ENCODE assay signal across 28 mouse cellular contexts in genomic region chr2:51641635-51642034, GRCm38 (mm10). TPM values are rescaled to one million over a fixed set of nuclear protein-coding genes. Genes with fewer than 3 reads are reported as not detected.
DNase-seq lines count a peak whose midpoint lies in the region; ATAC-seq and TF ChIP-seq lines count a peak whose summit lies in the region.
"Had no signal": no experiment of that assay in that cellular context is flagged by ENCODE, and none has a peak within 500 bp of the region (broad histone marks: within the 10 kb centered on the region; RNA-seq: fewer than 3 reads in every experiment).

No protein-coding gene starts in this region.

- in situ Hi-C loops in CH12.LX (cut with MboI; ENCODE audit: low pct_ligation_motif_present, low pct_unique_long_range_greater_than_20kb, low sequenced_read_pairs), result no loop called here

- no peaks in the 10 kb centered on the region for H3K36me3 ChIP-seq in CH12.LX (replicated peaks in 1 of 2; ENCODE audit: control insufficient read depth in 1 of 2, insufficient read depth in 1 of 2, low read length in 1 of 2)
- H3K36me3 ChIP-seq: G1E had no signal

- TF ChIP-seq EP300 in CH12.LX (IDR thresholded peaks at IDR 0.05; ENCODE audit: low read length), result peak; percentile 83

- H3K79me2 ChIP-seq in CH12.LX (replicated peaks; ENCODE audit: control insufficient read depth, extremely low read depth, insufficient read depth, poor library complexity, severe bottlenecking), result no peaks in the 10 kb centered on the region

- peaks cover 13 to 31% of the 10 kb centered on the region in 2 experiments; a peak in 3 of 4 replicates for H3K4me1 ChIP-seq in CH12.LX (ENCODE audit: control insufficient read depth in 1 of 2, insufficient read depth in 2 of 2)

- H3K9me3 ChIP-seq in CH12.LX (replicated peaks; ENCODE audit: low read length), result no peaks in the 10 kb centered on the region

- peak overlapping the region; percentile 89 for H3K4me2 ChIP-seq in CH12.LX (ENCODE audit: insufficient read depth, low read depth, poor library complexity, severe bottlenecking)

- no peak overlapping the region for H3K9ac ChIP-seq in CH12.LX (ENCODE audit: insufficient read depth, low read depth)

- no peak overlapping the region for H3K4me3 ChIP-seq in CH12.LX (replicated peaks in 1 of 3; ENCODE audit: low read depth in 2 of 3, low read length in 2 of 3, poor library complexity in 1 of 3)

- no peaks in the 10 kb centered on the region for H3K27me3 ChIP-seq in CH12.LX (replicated peaks)
- H3K27me3 ChIP-seq: Patski had no signal

- dilution Hi-C loops in CH12.LX (cut with MboI; ENCODE audit: extremely low pct_ligation_motif_present, extremely low pct_unique_long_range_greater_than_20kb, low sequenced_read_pairs), result no loop called here

- TF ChIP-seq POLR2A in CH12.LX (IDR thresholded peaks at IDR 0.05; ENCODE audit: low read depth, low read length), result no peak

- DNase-seq in layer of hippocampus, adult 9-11 months, result peak; percentile 9
- DNase-seq in layer of hippocampus, postnatal 10 days (ENCODE audit: low spot score in 2 of 2), result no peak
- peak; percentile 53 for DNase-seq in CH12.LX (ENCODE audit: extremely low read depth)
- peak; percentile 21 for DNase-seq in brain, adult 2 months (ENCODE audit: low read depth, low spot score)
- DNase-seq in left cerebral cortex, postnatal 14 days (ENCODE audit: low spot score in 2 of 2), result no peak
- DNase-seq: adrenal gland, adult 2 months; adrenal gland, adult 8-10 months; adrenal gland, postnatal 10 days; adrenal gland, postnatal 14 days; adrenal gland, postnatal 25 days; adrenal gland, postnatal 36 days; B cell, adult 2 months; cerebellum, adult 11 months; cerebellum, adult 11-12 months; cerebellum, adult 18-20 months; cerebellum, adult 2 months; cerebellum, adult 8-10 months; cerebellum, adult 9-10 months had no signal

- no peak overlapping the region for H3K27ac ChIP-seq in CH12.LX (ENCODE audit: insufficient read depth, low read depth)

- intact Hi-C loops in left cerebral cortex, postnatal 14 days (cut with DNase I), result no loop called here

- no peak for TF ChIP-seq CTCF in CH12.LX (conservative IDR thresholded peaks at IDR 0.05 in 1 of 2, IDR thresholded peaks at IDR 0.05 in 1 of 2; ENCODE audit: low read depth in 2 of 2, low read length in 2 of 2)

- no peak for ATAC-seq in CD4-positive, CD25-positive, alpha-beta regulatory T cell, adult 4 months
- ATAC-seq: activated CD4-positive, CD25-positive, alpha-beta regulatory T cell, adult 4 months; Patski had no signal

- TF ChIP-seq RAD21 in CH12.LX (IDR thresholded peaks at IDR 0.05; ENCODE audit: low read depth, low read length), result no peak

TF ChIP-seq in CH12.LX, 34 proteins besides CTCF, POLR2A, EP300 and RAD21:
- TF ChIP-seq USF1 (IDR thresholded peaks at IDR 0.05; ENCODE audit: low read depth, low read length) (no peak), NRF1 (IDR thresholded peaks at IDR 0.05; ENCODE audit: low read depth, low read length) (no peak), ETS1 (conservative IDR thresholded peaks at IDR 0.05; ENCODE audit: low read depth, low read length) (peak; percentile 67), IRF4 (IDR thresholded peaks at IDR 0.05; ENCODE audit: low read depth, low read length) (peak; percentile 45), TBP (conservative IDR thresholded peaks at IDR 0.05; ENCODE audit: low read depth, low read length) (no peak), MAX (IDR thresholded peaks at IDR 0.05; ENCODE audit: low read length) (0 out of 2 replicates have a peak, but pooled peaks have one; percentile 1), JUND (conservative IDR thresholded peaks at IDR 0.05; ENCODE audit: low read depth, low read length) (no peak), BHLHE40 (IDR thresholded peaks at IDR 0.05; ENCODE audit: low read depth, low read length) (peak; percentile 80), TCF12 (IDR thresholded peaks at IDR 0.05; ENCODE audit: low read depth, low read length) (peak; percentile 37; the same call in 1 of the 2 replicates), NELFE (IDR thresholded peaks at IDR 0.05; ENCODE audit: low read depth, low read length) (no peak), SIN3A (IDR thresholded peaks at IDR 0.05; ENCODE audit: low read length) (peak; percentile 73; the same call in 1 of the 2 replicates), SMC3 (IDR thresholded peaks at IDR 0.05; ENCODE audit: low read depth, low read length) (no peak), MYC (IDR thresholded peaks at IDR 0.05; ENCODE audit: low read depth, low read length) (no peak), GABPA (IDR thresholded peaks at IDR 0.05; ENCODE audit: insufficient replicate concordance, low read depth, low read length) (no peak), ZNF384 (IDR thresholded peaks at IDR 0.05; ENCODE audit: low read depth, low read length) (no peak), UBTF (IDR thresholded peaks at IDR 0.05; ENCODE audit: low read depth, low read length) (no peak), MXI1 (IDR thresholded peaks at IDR 0.05; ENCODE audit: low read depth, low read length) (no peak), ZMIZ1 (IDR thresholded peaks at IDR 0.05; ENCODE audit: low read depth, low read length) (no peak), ZKSCAN1 (IDR thresholded peaks at IDR 0.05; ENCODE audit: borderline replicate concordance, low read depth, low read length) (no peak), ELF1 (IDR thresholded peaks at IDR 0.05; ENCODE audit: low read depth, low read length) (0 out of 2 replicates have a peak, but pooled peaks have one; percentile 21), KAT2A (IDR thresholded peaks at IDR 0.05; ENCODE audit: insufficient replicate concordance, low read length) (no peak), CHD1 (IDR thresholded peaks at IDR 0.05; ENCODE audit: low read depth, low read length) (no peak), MAZ (IDR thresholded peaks at IDR 0.05; ENCODE audit: low read depth, low read length) (no peak), JUN (IDR thresholded peaks at IDR 0.05; ENCODE audit: insufficient read depth, low read depth, low read length) (no peak), MEF2A (IDR thresholded peaks at IDR 0.05; ENCODE audit: borderline replicate concordance, low read depth, low read length) (peak; percentile 65; the same call in 1 of the 2 replicates), E2F4 (IDR thresholded peaks at IDR 0.05; ENCODE audit: insufficient replicate concordance, low read depth, low read length) (no peak), PAX5 (IDR thresholded peaks at IDR 0.05; ENCODE audit: low read length) (no peak), POLR2AphosphoS2 (IDR thresholded peaks at IDR 0.05; ENCODE audit: low read depth, low read length) (no peak), CHD2 (IDR thresholded peaks at IDR 0.05; ENCODE audit: low read length) (0 out of 2 replicates have a peak, but pooled peaks have one; percentile 14), MAFK (IDR thresholded peaks at IDR 0.05; ENCODE audit: insufficient replicate concordance, low read length) (no peak), RCOR1 (conservative IDR thresholded peaks at IDR 0.05; ENCODE audit: low read depth, low read length) (no peak), HCFC1 (IDR thresholded peaks at IDR 0.05; ENCODE audit: low read depth, low read length) (no peak), USF2 (conservative IDR thresholded peaks at IDR 0.05; ENCODE audit: low read depth, low read length) (no peak), ZC3H11A (IDR thresholded peaks at IDR 0.05; ENCODE audit: low read depth, low read length) (no peak)

RNA-seq across cellular contexts. Expression of gene Tas2r134, which starts 14.3 kb away (rescaled TPM):
- total RNA-seq in layer of hippocampus, postnatal 10 days (2021), result not detected
- total RNA-seq in CH12.LX (2012; rRNA removed), result not detected in 2 replicates
- not detected in 2 replicates for total RNA-seq in CH12.LX (2014; rRNA removed)
- polyA plus RNA-seq in CH12.LX (2012; ENCODE audit: insufficient read length, low read depth), result not detected in 2 replicates
- not detected for polyA plus RNA-seq in CD4-positive, CD25-positive, alpha-beta regulatory T cell, adult 4 months (2017; shearing (Covaris generic))
- not detected for total RNA-seq in left cerebral cortex, postnatal 14 days (2021)
- total RNA-seq: adrenal gland, adult 18-20 months; adrenal gland, adult 2 months; adrenal gland, adult 8-10 months; adrenal gland, postnatal 10 days; adrenal gland, postnatal 14 days; adrenal gland, postnatal 25 days; adrenal gland, postnatal 36 days; adrenal gland, postnatal 4 days; ES-E14; G1E; MEL had no signal
- polyA plus RNA-seq: activated CD4-positive, CD25-positive, alpha-beta regulatory T cell, adult 4 months; adrenal gland, adult 2 months; brain, embryonic 14.5 days; C2C12; cerebellum, adult 2 months; G1E; Patski had no signal

Comparison
In these comparisons a context has a peak if more than half of its experiments do, and no peak if none do; other contexts are left out.
1. DNase-seq: peak in layer of hippocampus, adult 9-11 months (single experiment), CH12.LX (single experiment) and brain, adult 2 months (single experiment); none in layer of hippocampus, postnatal 10 days (0 of 2) and left cerebral cortex, postnatal 14 days (0 of 2).